Mouse (Mus musculus): Measurements from ENCODE around the gene Senp5.
"Not testable (repeated sequence)": the region's sequence is repeated elsewhere in the genome, so short reads cannot be mapped to it uniquely, and the experiment has no call there.

The Senp5 gene

DNA sequence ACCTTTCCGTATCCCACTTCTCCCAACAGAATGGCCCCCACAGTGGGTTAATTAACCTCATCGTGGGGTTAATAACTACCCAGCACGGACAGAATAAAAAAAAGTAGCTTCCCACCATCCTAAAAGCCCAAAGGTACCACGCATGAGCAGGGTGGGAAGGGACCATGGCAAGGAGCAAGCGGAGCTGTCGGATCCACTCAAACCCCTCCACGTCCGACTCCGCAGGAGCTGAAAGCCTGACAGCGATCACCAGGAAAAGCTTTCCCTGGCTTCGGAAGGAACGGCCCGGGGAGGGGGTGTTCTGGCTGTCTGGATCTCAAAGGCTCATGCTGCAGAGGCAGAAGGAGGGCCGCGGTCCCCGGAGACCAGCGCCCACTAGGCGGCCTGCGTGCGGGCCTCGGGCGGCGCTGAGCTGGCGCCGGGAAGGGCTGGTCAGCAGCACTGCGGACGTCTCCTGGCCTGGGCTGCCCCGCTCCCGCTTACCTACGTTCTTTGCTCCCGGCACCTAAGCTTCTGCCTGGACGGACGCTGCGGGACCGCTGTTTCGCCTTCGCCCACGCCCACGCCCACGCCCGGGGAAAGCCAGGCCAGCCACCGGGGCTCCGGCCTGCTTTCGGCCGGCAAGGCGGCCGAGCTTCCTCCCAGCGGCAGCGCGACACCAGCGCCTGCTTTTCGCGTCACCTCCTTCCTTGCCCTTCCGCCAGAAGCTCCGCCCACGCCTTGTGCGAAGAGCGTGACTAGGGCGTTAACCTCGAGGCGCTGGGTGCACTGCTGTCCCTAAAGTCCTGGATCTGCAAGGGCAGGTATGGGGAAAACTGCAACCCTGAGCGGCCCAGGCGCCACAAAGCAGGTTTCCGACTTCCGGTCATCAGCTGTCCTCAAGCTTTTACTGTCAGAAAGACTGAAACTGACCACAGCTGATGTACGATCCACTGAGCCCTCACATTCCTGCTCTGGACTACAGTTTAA is at the start of gene Senp5:
Senp5 (minus strand) TSS at position 779 of the 969 bp plus-strand sequence.
- DNase-seq, result peak; percentile 91

DNA sequence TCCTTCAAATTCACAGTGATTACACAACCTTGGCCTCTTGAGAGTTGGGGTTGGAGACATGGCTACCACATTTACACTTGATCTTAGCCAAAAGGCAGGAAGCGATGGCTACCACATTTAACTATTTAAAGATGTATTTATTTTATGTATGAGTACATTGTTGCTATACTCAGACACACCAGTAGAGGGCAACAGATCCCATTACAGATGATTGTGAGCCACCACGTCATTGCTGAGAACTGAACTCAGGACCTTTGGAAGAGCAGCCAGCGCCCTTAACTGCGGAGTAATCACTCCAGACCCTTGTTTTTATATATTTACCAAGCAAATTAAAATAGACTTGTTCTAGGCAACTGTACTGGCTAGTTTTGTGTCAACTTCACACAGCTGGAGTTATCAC is 39.3 kb upstream of the Senp5 start:
- no peak for DNase-seq

- no peak for DNase-seq
Observed at GRCm38 (mm10) chr16:32019678-32020077, 16.6 kb upstream of the Senp5 start.

DNA sequence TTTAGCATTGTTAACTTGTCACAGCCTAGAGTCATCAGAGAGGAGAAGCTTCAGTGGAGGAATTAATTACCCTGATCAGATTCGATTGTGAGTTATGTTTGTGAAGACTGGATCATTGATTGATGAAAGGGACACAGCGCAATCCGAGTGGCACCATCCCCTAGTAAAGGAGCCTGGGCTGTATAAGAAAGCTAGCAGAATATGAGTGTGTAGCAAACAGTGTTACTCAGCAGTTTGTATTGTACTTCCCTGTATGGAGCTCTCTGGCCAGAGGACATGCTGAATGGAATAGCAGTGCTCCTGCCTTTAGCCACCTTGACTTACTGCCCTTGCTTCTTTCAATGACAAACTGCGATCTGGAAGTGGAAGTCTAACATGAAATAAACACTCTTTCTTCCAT is 7.2 kb upstream of the Senp5 start:
- no peak for DNase-seq

DNA sequence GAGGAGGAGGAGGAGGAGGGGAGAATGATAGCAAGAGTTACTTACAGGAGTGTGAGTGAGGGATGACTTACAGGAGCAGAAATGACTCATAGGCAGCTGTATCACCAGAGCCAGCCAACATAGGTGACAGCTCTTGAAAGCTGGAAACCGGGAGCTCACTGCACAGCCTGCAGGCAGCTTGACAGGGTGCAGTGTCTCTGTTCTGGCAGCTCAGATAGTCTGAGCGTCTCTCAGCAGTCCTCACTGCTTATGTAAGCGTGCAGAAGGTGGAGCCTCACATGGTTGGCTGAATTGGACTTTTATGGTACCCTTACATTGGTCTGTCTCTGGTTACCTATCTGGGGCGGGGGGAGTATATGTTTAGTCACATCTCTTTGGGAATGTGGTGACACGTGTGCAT is 6.8 kb upstream of the Senp5 start:
- DNase-seq, result no peak

- no peak for DNase-seq
Observed at GRCm38 (mm10) chr16:32008529-32009293, 5.6 kb upstream of the Senp5 start.

- DNase-seq, result no peak
Observed at GRCm38 (mm10) chr16:32004731-32005130, 1.6 kb upstream of the Senp5 start.

DNA sequence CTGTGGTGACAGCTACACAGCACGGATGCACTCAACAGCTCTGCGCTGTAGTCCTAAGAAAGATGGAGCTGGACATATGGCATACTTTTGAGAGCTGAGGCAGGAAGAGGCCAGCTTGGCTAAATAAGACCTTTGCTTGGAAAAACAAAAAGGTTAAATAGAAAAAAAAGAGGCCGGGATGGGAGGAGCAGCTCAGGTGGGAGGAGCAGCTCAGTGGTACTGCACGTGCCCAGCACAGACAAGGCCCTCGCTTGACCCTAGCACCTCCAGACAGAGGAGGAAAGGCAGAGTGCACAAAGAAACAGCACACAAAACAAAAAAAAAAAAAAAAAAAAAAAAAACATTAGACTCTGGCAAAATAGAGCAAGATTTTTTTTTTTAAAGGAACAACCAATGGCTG is 6.7 kb downstream of the Senp5 start:
- DNase-seq, result no peak

GRCm38 (mm10) chr16:31993946-31994345 is 9.1 kb downstream of the Senp5 start:
- DNase-seq, result no peak

DNA sequence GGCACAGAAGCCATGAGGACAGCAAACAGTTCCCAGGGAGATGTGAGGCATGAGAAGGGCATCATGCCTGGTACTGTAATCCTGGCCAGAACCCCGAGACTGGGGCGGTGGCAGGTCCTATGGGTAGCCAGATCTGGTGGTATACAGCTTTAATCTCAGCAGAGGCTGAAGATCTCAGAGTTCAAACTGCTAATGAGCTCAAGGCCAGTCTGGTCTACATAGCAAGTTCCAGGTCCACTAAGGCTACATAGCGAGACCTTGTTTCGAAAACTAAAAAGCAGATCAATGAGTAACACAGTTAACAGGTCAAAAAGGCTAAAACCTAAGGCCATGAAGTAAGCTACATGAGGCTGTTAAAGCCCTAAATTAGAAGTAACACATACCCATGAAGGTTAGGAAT is 9.9 kb downstream of the Senp5 start:
- no peak for DNase-seq

GRCm38 (mm10) chr16:31992039-31992438 is 11.0 kb downstream of the Senp5 start:
- DNase-seq, result no peak

DNA sequence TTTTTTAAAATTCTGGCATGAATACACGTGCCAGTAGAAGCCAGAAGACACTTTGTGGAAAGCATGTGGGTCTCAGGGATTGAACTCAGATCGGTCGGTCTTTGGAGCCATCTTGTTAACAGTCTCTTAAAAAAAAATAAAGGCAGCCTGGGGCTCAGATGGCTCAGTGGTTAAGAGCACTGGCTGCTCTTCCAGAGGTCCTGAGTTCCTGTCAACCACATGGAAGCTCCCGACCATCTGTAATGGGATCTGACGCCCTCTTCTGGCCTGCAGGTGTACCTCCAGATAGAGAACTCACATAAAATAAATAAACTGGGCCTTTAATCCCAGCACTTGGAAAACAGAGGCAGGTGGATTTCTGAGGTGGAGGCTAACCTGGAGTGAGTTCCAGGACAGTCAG is 22.1 kb downstream of the Senp5 start:
- DNase-seq, result no peak

- no peak for DNase-seq
Observed at GRCm38 (mm10) chr16:31979501-31979900, 23.6 kb downstream of the Senp5 start.

- DNase-seq, result no peak
Observed at GRCm38 (mm10) chr16:31975258-31975657, 27.8 kb downstream of the Senp5 start.

DNA sequence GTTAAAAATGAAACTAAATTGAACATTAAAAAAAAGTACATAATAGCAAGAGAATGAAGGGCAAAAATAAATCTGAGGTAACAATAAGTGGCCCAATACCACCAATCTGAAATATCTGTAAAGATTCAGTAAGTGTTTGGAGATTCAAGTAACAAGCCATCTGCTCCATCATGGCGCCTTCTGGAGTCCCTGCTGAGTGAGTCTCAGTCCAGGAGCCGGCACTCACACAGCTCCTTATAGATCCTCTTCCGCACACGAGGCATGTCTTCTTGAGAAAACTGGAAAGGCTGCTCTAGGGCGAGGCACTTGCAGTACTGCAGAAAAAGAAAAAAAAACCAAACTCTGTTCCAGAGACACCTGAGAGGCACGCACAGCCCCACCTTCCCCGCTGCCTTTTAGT is 39.9 kb downstream of the Senp5 start:
- no peak for DNase-seq

- peak; percentile 97 for DNase-seq
Observed at GRCm38 (mm10) chr16:31948345-31948774, 54.7 kb downstream of the Senp5 start, which contains the start of the genes 0610012G03Rik and Ncbp2. TSS of gene 0610012G03Rik (minus strand) at chr16:31948494. TSS of gene Ncbp2 (plus strand) at chr16:31948513.

DNA sequence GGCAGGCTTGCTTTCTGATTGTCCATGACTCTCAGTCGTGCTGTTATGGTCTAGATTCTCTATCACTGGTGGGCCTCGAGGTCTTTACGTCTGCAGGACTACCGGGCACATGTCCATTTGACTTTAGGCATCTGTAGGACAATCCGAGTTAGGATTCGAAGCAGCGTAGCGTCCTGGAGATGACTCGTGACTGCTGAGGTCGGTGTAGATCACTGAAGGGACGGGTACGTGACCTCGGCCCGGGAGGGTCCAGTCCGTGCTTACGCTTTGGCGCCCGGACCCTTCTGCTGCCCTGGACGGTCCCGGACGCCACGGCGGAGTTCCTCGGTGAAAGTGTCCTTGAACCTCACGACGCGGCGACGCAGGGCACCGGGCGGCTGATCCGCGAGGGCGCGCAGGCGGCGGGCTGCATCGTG is 55.2 kb downstream of the Senp5 start:
- DNase-seq, result no peak

GRCm38 (mm10) chr16:31947333-31947732 is 55.8 kb downstream of the Senp5 start:
- DNase-seq, result no peak

GRCm38 (mm10) chr16:31945986-31946385 is 57.1 kb downstream of the Senp5 start:
- not testable (repeated sequence) for DNase-seq

- DNase-seq, result no peak
Observed at GRCm38 (mm10) chr16:31945372-31945771, 57.7 kb downstream of the Senp5 start.

GRCm38 (mm10) chr16:31944698-31945255 is 58.3 kb downstream of the Senp5 start:
- DNase-seq, result no peak

- peak; percentile 81 for DNase-seq
Observed at GRCm38 (mm10) chr16:31943980-31944379, 59.1 kb downstream of the Senp5 start.

DNA sequence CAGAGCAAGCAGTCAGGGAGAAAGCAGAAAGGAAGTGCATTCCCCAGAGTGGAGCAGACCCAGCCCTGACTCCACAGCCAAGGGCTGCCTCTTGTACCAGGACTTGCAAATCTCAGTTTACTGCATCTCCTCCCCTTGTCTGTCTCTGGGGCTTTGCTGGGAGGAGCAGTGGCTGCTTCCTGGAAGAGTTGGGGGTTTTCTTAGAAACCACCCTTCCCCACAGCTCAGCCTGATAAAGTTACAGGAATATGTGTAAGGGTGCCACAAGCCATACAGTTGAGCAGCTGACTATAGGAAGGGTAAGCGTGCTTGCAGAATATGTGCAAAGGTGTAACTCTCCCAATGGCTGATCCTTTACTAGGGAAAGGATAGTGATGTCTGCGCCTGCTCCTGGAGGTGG is 62.5 kb downstream of the Senp5 start:
- no peak for DNase-seq

Measured in lung, postnatal 14 days (tissue).